Mouse (Mus musculus) E14TG2a.4 (cell line): ENCODE measurements at regions not wholly inside any gene's neighbourhood (a gene's known extent, or its start where the extent isn't known, plus 50 kb on each side); places are given as distances from the start of the nearest gene placed in this dataset.

Experiments
- H3K27me3 ChIP-seq: 2 replicates; pipeline ENCODE4 v1.6.1; 2014; ENCODE audit warnings: low read length, control low read depth; ENCODE audit not compliant: insufficient read depth
- H3K36me3 ChIP-seq: 2 replicates; pipeline ENCODE4 v1.6.1; 2014; ENCODE audit warnings: low read length, control low read depth; ENCODE audit not compliant: insufficient read depth
- H3K4me1 ChIP-seq: replicated peaks from 2 replicates; pipeline ENCODE4 v1.6.1; 2014; ENCODE audit warnings: low read depth, low read length, control low read depth
- H3K4me3 ChIP-seq: replicated peaks from 2 replicates; pipeline ENCODE4 v1.5.1; 2014; ENCODE audit warnings: mild to moderate bottlenecking, low read length
- H3K9me3 ChIP-seq: 2 replicates; pipeline ENCODE4 v1.6.1; 2014; ENCODE audit warnings: low read length, control low read depth
- CTCF ChIP-seq: conservative IDR thresholded peaks from 2 replicates; pipeline ENCODE4 v1.5.1; 2014; ENCODE audit warnings: low read length
- NANOG ChIP-seq: IDR thresholded peaks from 2 replicates; pipeline ENCODE4 v1.6.1; 2014; ENCODE audit warnings: borderline replicate concordance, low read length, mixed read lengths
- POU5F1 ChIP-seq: IDR thresholded peaks from 2 replicates; pipeline ENCODE4 v1.6.1; 2014; ENCODE audit warnings: low read length, borderline replicate concordance

DNA sequence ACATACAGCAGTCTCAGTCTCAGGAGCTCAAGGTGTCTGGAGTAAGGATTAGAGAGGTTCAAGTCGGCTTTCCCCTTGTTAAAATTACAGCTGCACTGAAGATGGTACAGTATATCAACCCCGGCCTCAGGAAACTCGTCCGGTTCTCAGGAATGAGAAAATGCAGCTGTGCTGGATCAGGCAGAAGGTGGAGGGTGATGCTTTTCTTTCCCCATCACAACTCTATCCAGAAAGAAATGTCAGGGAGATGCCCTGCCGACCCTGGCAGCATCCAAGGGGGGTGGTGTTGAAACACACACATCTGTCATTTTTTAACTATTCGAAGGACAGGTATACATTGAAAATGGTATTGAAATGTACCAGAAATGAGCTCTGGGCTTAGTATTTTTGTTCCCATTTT lies 704.7 kb downstream of the Inhba start:
- H3K9me3 ChIP-seq = no peaks in the 10 kb centered on the region
- peaks cover 16% of the 10 kb centered on the region for H3K4me1 ChIP-seq

DNA sequence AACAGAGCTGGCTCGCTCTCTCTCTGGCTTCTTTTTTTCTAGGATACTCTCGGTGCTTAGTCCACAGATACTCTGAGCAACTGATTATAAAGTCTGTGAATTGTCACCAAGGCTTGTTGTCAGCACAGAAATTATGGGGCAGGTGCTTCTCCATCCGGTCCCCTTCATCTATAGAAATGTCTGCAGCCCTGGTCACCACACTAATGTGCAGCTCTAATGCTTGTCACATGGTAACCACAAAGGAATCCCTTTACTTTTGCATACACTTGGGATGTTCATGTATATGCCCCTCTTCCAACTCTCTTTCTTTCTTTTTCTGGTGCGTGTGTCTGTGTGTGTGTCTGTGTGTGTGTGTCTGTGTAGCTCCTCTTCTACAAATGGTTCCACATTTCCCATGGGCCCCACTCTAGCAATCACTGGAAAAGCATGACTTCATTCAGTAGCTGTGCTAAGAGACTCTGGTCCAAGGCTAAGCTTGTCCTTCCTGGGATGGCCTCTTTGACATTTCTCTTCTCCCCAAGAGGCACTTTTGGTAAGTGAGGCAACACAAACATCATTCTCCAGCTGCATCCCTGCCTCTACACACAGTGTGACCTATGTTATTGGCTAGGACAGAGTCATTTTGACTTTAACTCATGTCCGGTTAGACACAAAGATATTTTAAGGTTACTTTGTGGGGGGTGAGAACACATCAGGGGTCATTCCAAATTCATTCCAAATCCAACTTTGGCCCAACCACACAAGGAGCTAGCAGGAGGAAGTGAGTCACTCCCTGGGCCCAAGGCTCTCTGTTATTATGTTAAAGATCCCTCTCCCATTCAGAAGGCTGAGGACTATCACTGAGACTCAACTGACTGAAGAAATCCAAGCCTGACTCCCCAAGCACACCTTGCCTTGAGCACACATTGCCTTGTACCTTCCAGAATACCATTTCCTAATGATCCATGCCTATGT lies 705.4 kb downstream of the Inhba start:
- Histone ChIP-seq H3K9me3 (no peaks in the 10 kb centered on the region), H3K4me3 (no peak overlapping the region), H3K36me3 (no peaks in the 10 kb centered on the region), H3K27me3 (no peaks in the 10 kb centered on the region), H3K4me1 (peaks cover 16% of the 10 kb centered on the region)
- no peak for TF ChIP-seq NANOG
- no peak for TF ChIP-seq CTCF
- no peak for TF ChIP-seq POU5F1

More for the DNA sequence above, 704.7 kb downstream of the Inhba start:
- no peaks in the 10 kb centered on the region for H3K27me3 ChIP-seq
- H3K4me3 ChIP-seq = no peak overlapping the region
- TF ChIP-seq NANOG (no peak), CTCF (no peak), POU5F1 (no peak)
- no peaks in the 10 kb centered on the region for H3K36me3 ChIP-seq

GRCm38 (mm10) chr13:16720090-16720489 lies 708.4 kb downstream of the Inhba start:
- no peak for TF ChIP-seq NANOG
- TF ChIP-seq CTCF = no peak
- no peak for TF ChIP-seq POU5F1
- Histone ChIP-seq H3K9me3 (no peaks in the 10 kb centered on the region), H3K27me3 (no peaks in the 10 kb centered on the region), H3K4me3 (no peak overlapping the region), H3K4me1 (peaks cover 16% of the 10 kb centered on the region), H3K36me3 (no peaks in the 10 kb centered on the region)

- H3K9me3 ChIP-seq = no peaks in the 10 kb centered on the region
- TF ChIP-seq POU5F1 = no peak
- TF ChIP-seq NANOG = no peak
- TF ChIP-seq CTCF = no peak
- H3K4me3 ChIP-seq = no peak overlapping the region
- no peaks in the 10 kb centered on the region for H3K36me3 ChIP-seq
- H3K27me3 ChIP-seq = no peaks in the 10 kb centered on the region
- H3K4me1 ChIP-seq = no peaks in the 10 kb centered on the region
Measured at GRCm38 (mm10) chr13:16725350-16725749, 713.7 kb downstream of the Inhba start.

GRCm38 (mm10) chr13:16738313-16738712 lies 726.7 kb downstream of the Inhba start:
- no peaks in the 10 kb centered on the region for H3K36me3 ChIP-seq
- no peak overlapping the region for H3K4me3 ChIP-seq
- H3K27me3 ChIP-seq = no peaks in the 10 kb centered on the region
- no peaks in the 10 kb centered on the region for H3K9me3 ChIP-seq
- no peaks in the 10 kb centered on the region for H3K4me1 ChIP-seq
- TF ChIP-seq CTCF (no peak), NANOG (no peak), POU5F1 (no peak)

GRCm38 (mm10) chr13:16739563-16739962 lies 727.9 kb downstream of the Inhba start:
- TF ChIP-seq CTCF (no peak), NANOG (no peak), POU5F1 (no peak)
- Histone ChIP-seq H3K4me3 (no peak overlapping the region), H3K36me3 (no peaks in the 10 kb centered on the region), H3K4me1 (no peaks in the 10 kb centered on the region), H3K27me3 (no peaks in the 10 kb centered on the region), H3K9me3 (no peaks in the 10 kb centered on the region)

- Histone ChIP-seq H3K9me3 (no peaks in the 10 kb centered on the region), H3K4me3 (no peak overlapping the region), H3K36me3 (no peaks in the 10 kb centered on the region), H3K4me1 (no peaks in the 10 kb centered on the region), H3K27me3 (no peaks in the 10 kb centered on the region)
- TF ChIP-seq POU5F1 = no peak
- TF ChIP-seq CTCF = no peak
- no peak for TF ChIP-seq NANOG
Measured at GRCm38 (mm10) chr13:16744237-16744636, 732.6 kb downstream of the Inhba start.

GRCm38 (mm10) chr13:16745644-16746043 lies 734.0 kb downstream of the Inhba start:
- H3K9me3 ChIP-seq = no peaks in the 10 kb centered on the region
- no peaks in the 10 kb centered on the region for H3K4me1 ChIP-seq
- no peaks in the 10 kb centered on the region for H3K36me3 ChIP-seq
- H3K4me3 ChIP-seq = no peak overlapping the region
- H3K27me3 ChIP-seq = no peaks in the 10 kb centered on the region
- TF ChIP-seq POU5F1 (no peak), NANOG (no peak), CTCF (no peak)

DNA sequence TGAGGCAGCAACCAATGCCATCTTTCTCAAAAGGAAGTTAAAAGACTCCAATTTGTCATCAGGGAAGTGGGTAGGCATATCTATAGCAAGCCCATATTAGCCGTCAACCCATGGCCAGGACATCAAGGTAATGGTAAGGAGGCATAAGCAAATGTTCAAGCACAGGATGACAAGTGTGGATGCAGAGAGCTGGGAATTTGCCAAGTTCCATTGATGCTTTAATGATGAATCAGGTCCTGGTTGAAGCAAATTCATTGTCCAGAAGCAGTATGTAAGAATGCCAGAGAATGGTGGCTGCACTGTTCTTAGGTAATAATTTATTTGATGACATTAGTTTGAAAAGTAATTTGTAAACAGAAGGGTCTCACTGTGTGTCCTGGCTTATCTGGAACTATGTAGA lies 734.8 kb downstream of the Inhba start:
- no peaks in the 10 kb centered on the region for H3K27me3 ChIP-seq
- no peaks in the 10 kb centered on the region for H3K4me1 ChIP-seq
- no peaks in the 10 kb centered on the region for H3K36me3 ChIP-seq
- no peak overlapping the region for H3K4me3 ChIP-seq
- no peaks in the 10 kb centered on the region for H3K9me3 ChIP-seq
- TF ChIP-seq POU5F1 = no peak
- no peak for TF ChIP-seq NANOG
- TF ChIP-seq CTCF = no peak
